Mouse (Mus musculus): Measurements from ENCODE around the gene Cldn7. TPM values are rescaled to one million over a fixed set of nuclear protein-coding genes. Genes with fewer than 3 reads are reported as not detected.

Gene Cldn7
- polyA plus RNA-seq, 1 experiment from 2014 or later = 4.4 TPM

- no peak overlapping the region for H3K9ac ChIP-seq (replicated peaks)
- ATAC-seq = no peak
- 90% methylated on average over 17 of the region's 17 CpGs for WGBS (ENCODE audit: insufficient replicate concordance)
- TF ChIP-seq CTCF (IDR thresholded peaks at IDR 0.05; ENCODE audit: low read depth) (no peak), EP300 (IDR thresholded peaks at IDR 0.05; ENCODE audit: low read depth) (no peak)
- H3K4me3 ChIP-seq (ENCODE audit: low read depth, low read length) = no peak overlapping the region
- peaks cover 52% of the 10 kb centered on the region for H3K27me3 ChIP-seq (ENCODE audit: insufficient read depth, low read length)
- peaks cover 6% of the 10 kb centered on the region for H3K36me3 ChIP-seq (replicated peaks; ENCODE audit: insufficient read depth, low read length)
- no peak overlapping the region for H3K27ac ChIP-seq (ENCODE audit: low read depth)
- H3K9me3 ChIP-seq (ENCODE audit: low read length) = no peaks in the 10 kb centered on the region
- H3K4me1 ChIP-seq (ENCODE audit: insufficient read depth) = peaks cover 16% of the 10 kb centered on the region
- H3K4me2 ChIP-seq (ENCODE audit: low read depth, low read length) = no peak overlapping the region
- DNase-seq = no peak
Measured at GRCm38 (mm10) chr11:69939731-69940130, 24.8 kb upstream of the Cldn7 start.

DNA sequence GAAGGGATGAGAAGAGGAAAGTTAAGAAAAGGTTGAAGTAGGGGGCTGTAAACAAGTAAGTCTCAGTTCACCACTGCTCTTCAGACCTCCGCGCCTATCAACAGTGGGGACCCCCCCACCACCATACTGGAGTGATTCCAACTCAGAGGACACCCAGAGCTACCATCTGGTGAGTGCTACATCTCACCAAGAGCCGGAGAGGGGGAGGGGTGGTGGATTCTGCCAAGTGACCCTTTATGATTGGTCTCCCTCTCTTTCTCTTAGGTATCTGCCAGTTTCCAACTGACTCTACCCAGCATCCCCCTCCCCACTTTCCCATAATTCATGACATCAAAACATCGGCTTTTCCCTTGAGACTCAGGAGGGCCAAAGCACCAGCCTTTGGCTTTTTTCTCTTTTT is 23.6 kb upstream of the Cldn7 start:
- peaks cover 10% of the 10 kb centered on the region for H3K36me3 ChIP-seq (replicated peaks; ENCODE audit: insufficient read depth, low read length)
- no peak for TF ChIP-seq EP300 (IDR thresholded peaks at IDR 0.05; ENCODE audit: low read depth)
- TF ChIP-seq CTCF (IDR thresholded peaks at IDR 0.05; ENCODE audit: low read depth) = no peak
- H3K27ac ChIP-seq (ENCODE audit: low read depth) = no peak overlapping the region
- no peak overlapping the region for H3K4me2 ChIP-seq (ENCODE audit: low read depth, low read length)
- ATAC-seq (no peak), DNase-seq (no peak)
- H3K9me3 ChIP-seq (ENCODE audit: low read length) = no peaks in the 10 kb centered on the region
- H3K27me3 ChIP-seq (ENCODE audit: insufficient read depth, low read length) = peaks cover 40% of the 10 kb centered on the region
- H3K9ac ChIP-seq (replicated peaks) = no peak overlapping the region
- no peak overlapping the region for H3K4me3 ChIP-seq (ENCODE audit: low read depth, low read length)
- 83% methylated on average over 4 of the region's 4 CpGs for WGBS (ENCODE audit: insufficient replicate concordance)
- peaks cover 10% of the 10 kb centered on the region for H3K4me1 ChIP-seq (ENCODE audit: insufficient read depth)

DNA sequence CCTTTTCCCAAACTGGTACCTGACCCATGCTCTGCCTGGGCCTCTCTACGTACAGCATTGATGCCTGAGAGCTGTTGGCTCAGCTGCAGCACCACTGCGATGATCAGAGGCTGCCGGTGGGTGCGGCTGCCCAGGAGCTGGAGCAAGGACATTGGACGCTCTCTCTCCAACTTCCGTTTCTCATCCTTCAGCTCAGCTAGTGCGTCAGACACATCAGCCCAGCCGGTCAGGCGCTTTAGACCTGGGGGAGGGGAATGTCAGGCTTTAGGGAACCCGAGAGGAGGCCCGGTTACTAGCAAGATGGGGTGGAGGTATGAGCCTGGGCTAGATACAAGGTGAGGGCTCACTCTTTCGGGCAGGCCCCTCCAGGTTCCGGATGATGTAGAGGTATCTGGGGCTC is 19.4 kb upstream of the Cldn7 start:
- H3K36me3 ChIP-seq (replicated peaks; ENCODE audit: insufficient read depth, low read length) = peaks cover 10% of the 10 kb centered on the region
- H3K4me3 ChIP-seq (ENCODE audit: low read depth, low read length) = peak overlapping the region; percentile 73
- peak overlapping the region; percentile 93 for H3K4me2 ChIP-seq (ENCODE audit: low read depth, low read length)
- peaks cover 20% of the 10 kb centered on the region for H3K4me1 ChIP-seq (ENCODE audit: insufficient read depth)
- peaks cover 20% of the 10 kb centered on the region; the same call in 1 of the 2 replicates for H3K27me3 ChIP-seq (ENCODE audit: insufficient read depth, low read length)
- WGBS (ENCODE audit: insufficient replicate concordance) = 82% methylated on average over 13 of the region's 13 CpGs
- H3K9me3 ChIP-seq (ENCODE audit: low read length) = no peaks in the 10 kb centered on the region
- H3K27ac ChIP-seq (ENCODE audit: low read depth) = peak overlapping the region; percentile 85; the same call in 1 of the 2 replicates
- TF ChIP-seq CTCF (IDR thresholded peaks at IDR 0.05; ENCODE audit: low read depth) (no peak), EP300 (IDR thresholded peaks at IDR 0.05; ENCODE audit: low read depth) (no peak)
- DNase-seq (no peak), ATAC-seq (no peak)
- no peak overlapping the region; the same call in 1 of the 2 replicates for H3K9ac ChIP-seq (replicated peaks)

DNA sequence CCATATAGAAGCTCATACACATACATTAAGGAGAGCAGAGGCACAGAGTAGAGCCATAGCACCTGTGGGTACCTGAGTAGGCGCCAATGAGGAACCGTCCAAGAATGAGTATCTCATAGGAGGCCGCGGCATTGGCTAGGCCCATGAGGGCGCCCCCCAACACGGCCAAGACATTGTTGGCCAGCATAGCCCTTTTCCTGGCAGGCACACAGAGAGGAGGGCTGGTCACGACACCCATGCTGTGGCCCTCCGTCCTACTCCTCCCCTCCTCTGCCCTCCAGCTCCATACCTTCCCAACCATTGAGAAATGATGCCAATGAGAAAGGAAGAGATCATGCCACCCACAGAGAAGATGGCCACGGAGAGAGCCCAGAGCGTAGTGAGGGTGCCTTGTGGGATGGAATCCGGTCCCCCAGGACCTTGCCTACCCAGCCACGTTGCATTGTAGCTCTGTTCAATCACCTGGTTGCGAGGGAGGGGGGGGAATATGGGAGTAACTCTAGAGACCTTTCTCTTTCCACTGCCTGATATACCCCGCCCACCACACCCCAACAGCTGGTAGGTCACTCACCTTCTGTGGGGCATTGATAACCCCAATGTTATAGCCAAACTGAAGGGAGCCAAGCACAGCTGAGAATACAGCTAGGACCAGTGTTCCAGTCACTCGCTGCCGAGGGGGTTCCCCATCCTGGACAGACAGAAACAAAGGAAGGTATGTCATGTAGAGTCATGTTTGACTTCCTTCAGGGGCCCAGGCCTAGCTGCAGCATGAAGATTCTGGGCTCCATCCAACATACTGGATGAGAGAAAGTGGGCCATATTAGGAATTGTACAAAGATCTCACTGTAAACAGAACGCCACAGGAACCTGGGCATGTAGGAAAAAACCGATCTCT is 18.3 kb upstream of the Cldn7 start:
- Histone ChIP-seq H3K9ac (replicated peaks) (peak overlapping the region; percentile 78), H3K4me1 (ENCODE audit: insufficient read depth) (peaks cover 20% of the 10 kb centered on the region), H3K4me2 (ENCODE audit: low read depth, low read length) (peak overlapping the region; percentile 93), H3K4me3 (ENCODE audit: low read depth, low read length) (peak overlapping the region; percentile 73), H3K27ac (ENCODE audit: low read depth) (peak overlapping the region; percentile 85), H3K9me3 (ENCODE audit: low read length) (no peaks in the 10 kb centered on the region), H3K36me3 (replicated peaks; ENCODE audit: insufficient read depth, low read length) (peaks cover 10% of the 10 kb centered on the region), H3K27me3 (ENCODE audit: insufficient read depth, low read length) (peaks cover 22% of the 10 kb centered on the region; the same call in 1 of the 2 replicates)
- DNase-seq (peak; percentile 71), ATAC-seq (peak; percentile 71)
- 82% methylated on average over 18 of the region's 18 CpGs for WGBS (ENCODE audit: insufficient replicate concordance)
- TF ChIP-seq EP300 (IDR thresholded peaks at IDR 0.05; ENCODE audit: low read depth) (peak; percentile 85), CTCF (IDR thresholded peaks at IDR 0.05; ENCODE audit: low read depth) (no peak)

DNA sequence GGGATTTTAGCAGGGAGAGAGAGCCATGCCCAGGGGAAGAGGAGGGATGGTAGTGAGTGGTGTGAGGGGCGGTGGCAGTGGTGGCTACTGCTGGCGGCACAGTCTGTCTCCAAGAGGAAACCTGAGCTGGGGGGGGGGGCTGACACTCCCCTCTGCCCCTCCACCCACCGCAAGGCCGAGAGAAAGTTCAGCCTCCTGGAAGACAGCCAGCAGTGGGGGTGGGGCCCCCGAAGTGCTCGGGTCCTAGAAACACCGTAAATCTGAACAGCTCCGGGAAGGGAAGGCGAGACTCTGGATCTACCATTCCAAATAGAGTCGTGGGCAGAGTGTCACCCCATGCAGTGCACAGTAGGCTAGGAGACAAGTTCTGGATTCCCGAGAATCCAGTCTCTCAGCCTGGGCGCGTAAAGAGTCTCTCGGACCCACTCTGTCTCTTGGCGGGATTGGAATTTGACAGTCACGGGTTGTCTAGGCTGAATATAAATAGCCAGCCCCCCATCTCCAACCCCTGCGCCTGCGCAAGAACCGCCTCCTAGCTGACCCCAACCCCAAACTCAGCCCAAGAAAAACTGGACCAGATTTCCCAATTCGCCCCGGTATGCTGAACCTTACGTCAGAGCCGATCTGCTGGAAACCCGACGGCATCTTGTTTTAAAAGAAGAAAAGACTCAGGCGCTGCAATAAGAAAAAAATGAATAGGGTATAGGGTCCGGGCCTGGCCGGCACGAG is 17.1 kb upstream of the Cldn7 start:
- peak overlapping the region; percentile 73 for H3K4me3 ChIP-seq (ENCODE audit: low read depth, low read length)
- peak overlapping the region; percentile 93 for H3K4me2 ChIP-seq (ENCODE audit: low read depth, low read length)
- DNase-seq (peak; percentile 57), ATAC-seq (no peak)
- peak overlapping the region; percentile 85 for H3K27ac ChIP-seq (ENCODE audit: low read depth)
- H3K36me3 ChIP-seq (replicated peaks; ENCODE audit: insufficient read depth, low read length) = peaks cover 10% of the 10 kb centered on the region
- peaks cover 30% of the 10 kb centered on the region; the same call in 1 of the 2 replicates for H3K27me3 ChIP-seq (ENCODE audit: insufficient read depth, low read length)
- H3K9me3 ChIP-seq (ENCODE audit: low read length) = no peaks in the 10 kb centered on the region
- TF ChIP-seq EP300 (IDR thresholded peaks at IDR 0.05; ENCODE audit: low read depth) = no peak
- TF ChIP-seq CTCF (IDR thresholded peaks at IDR 0.05; ENCODE audit: low read depth) = no peak
- peak overlapping the region; percentile 78 for H3K9ac ChIP-seq (replicated peaks)
- WGBS (ENCODE audit: insufficient replicate concordance) = 16% methylated on average over 29 of the region's 29 CpGs
- H3K4me1 ChIP-seq (ENCODE audit: insufficient read depth) = peaks cover 20% of the 10 kb centered on the region

Data from liver, postnatal 0 days (tissue).